Mouse (Mus musculus) lung, embryonic 16.5 days (tissue): ENCODE measurements at regions not wholly inside any gene's neighbourhood (a gene's known extent, or its start where the extent isn't known, plus 50 kb on each side); places are given as distances from the start of the nearest gene placed in this dataset.

Experiments
- ATAC-seq: fragments of 200-750 bp; cut with Nextera tagmentation; 2 replicates; pipeline ENCODE4 v1.8.0; 2017; ENCODE audit warnings: low read depth, mild to moderate bottlenecking, moderate library complexity
- H3K27ac ChIP-seq: fragments of 300-500 bp; sonication (generic); 2 replicates; pipeline ENCODE4 v1.5.1; 2014; ENCODE audit warnings: mild to moderate bottlenecking, control low read depth, low read length
- H3K27me3 ChIP-seq: fragments of 300-500 bp; sonication (generic); 2 replicates; pipeline ENCODE4 v1.6.1; 2014; ENCODE audit warnings: low read depth, low read length, mixed read lengths; ENCODE audit not compliant: control insufficient read depth, insufficient read depth
- H3K36me3 ChIP-seq: fragments of 300-500 bp; sonication (generic); 2 replicates; pipeline ENCODE4 v1.6.1; 2014; ENCODE audit warnings: low read length; ENCODE audit not compliant: control insufficient read depth, insufficient read depth
- H3K4me1 ChIP-seq: fragments of 300-500 bp; sonication (generic); replicated peaks from 2 replicates; pipeline ENCODE4 v1.6.1; 2014; ENCODE audit warnings: low read length, mixed read lengths; ENCODE audit not compliant: control insufficient read depth, insufficient read depth
- H3K4me2 ChIP-seq: fragments of 300-500 bp; sonication (generic); 2 replicates; pipeline ENCODE4 v1.6.1; 2014; ENCODE audit warnings: low read depth, low read length, control low read depth
- H3K4me3 ChIP-seq: fragments of 300-500 bp; sonication (generic); 2 replicates; pipeline ENCODE4 v1.5.1; 2014; ENCODE audit warnings: mild to moderate bottlenecking, low read length, control low read depth
- H3K9ac ChIP-seq: fragments of 300-500 bp; sonication (generic); 2 replicates; pipeline ENCODE4 v1.6.1; 2014; ENCODE audit warnings: low read length, control low read depth
- H3K9me3 ChIP-seq: fragments of 300-500 bp; sonication (generic); 2 replicates; pipeline ENCODE4 v1.6.1; 2016; ENCODE audit warnings: low read length; ENCODE audit not compliant: control insufficient read depth
- WGBS: fragments of 180-500 bp; shearing (Covaris S2); extraction: QIAGEN DNeasy Blood & Tissue Kit; methylation state at CpG from one replicate; pipeline ENCODE4 v1.1.7; 2014; 5-methylcytosine and 5-hydroxymethylcytosine counted together

GRCm38 (mm10) chr7:128834894-128835293, 90.2 kb downstream of the Sec23ip start:
- Histone ChIP-seq H3K4me1 (no peaks in the 10 kb centered on the region), H3K4me2 (no peak overlapping the region), H3K27me3 (no peaks in the 10 kb centered on the region), H3K4me3 (no peak overlapping the region), H3K36me3 (no peaks in the 10 kb centered on the region), H3K9ac (no peak overlapping the region), H3K9me3 (no peaks in the 10 kb centered on the region), H3K27ac (no peak overlapping the region)
- 47% methylated on average over 7 of the region's 7 CpGs for WGBS
- no peak for ATAC-seq

DNA sequence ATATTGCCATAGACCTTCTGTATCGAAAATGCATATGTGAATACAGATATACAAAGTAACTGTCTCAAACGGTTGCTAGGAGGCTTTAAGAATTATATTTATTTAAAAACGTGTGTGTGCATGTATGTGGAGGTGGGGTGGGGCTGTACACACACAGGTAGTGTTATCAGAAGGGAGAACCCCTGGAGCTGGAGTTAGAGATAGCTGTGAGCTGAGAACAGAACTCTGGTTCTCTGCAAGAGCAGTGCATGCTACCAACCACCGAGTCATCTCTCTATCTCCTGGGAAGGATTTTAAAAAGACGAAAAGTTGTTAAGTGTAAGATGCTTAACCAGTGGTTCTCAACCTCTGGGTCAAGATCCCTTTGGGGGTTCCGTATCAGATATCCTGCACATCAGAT, 91.7 kb downstream of the Sec23ip start:
- ATAC-seq, result no peak
- H3K9me3 ChIP-seq, result no peaks in the 10 kb centered on the region
- H3K27me3 ChIP-seq, result no peaks in the 10 kb centered on the region
- H3K27ac ChIP-seq, result no peak overlapping the region
- H3K9ac ChIP-seq, result no peak overlapping the region
- no peak overlapping the region for H3K4me3 ChIP-seq
- no peak overlapping the region for H3K4me2 ChIP-seq
- H3K4me1 ChIP-seq, result no peaks in the 10 kb centered on the region
- no peaks in the 10 kb centered on the region for H3K36me3 ChIP-seq
- WGBS, result 67% methylated on average over 6 of the region's 6 CpGs

DNA sequence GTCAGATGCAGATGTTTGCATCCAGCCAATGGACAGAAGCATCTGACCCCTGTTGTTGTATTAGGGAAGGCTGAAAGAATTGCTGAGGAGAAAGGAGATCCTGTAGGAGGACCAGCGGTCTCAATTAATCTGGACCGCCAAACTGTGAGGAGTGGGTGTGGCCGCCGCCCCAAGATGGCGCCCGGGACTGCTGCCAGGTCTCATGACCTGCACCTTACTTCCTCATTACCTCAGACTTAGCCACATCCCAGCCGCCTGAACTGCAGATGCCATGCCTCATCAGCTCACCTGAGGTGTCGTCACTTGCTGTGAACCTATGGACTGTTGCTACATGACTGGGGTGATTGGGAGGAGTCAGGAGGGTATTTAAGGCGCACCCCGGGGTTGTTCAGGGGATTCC, 97.8 kb downstream of the Sec23ip start:
- Histone ChIP-seq H3K27me3 (no peaks in the 10 kb centered on the region), H3K9me3 (no peaks in the 10 kb centered on the region), H3K9ac (no peak overlapping the region), H3K36me3 (no peaks in the 10 kb centered on the region), H3K4me1 (no peaks in the 10 kb centered on the region), H3K4me3 (no peak overlapping the region), H3K27ac (no peak overlapping the region), H3K4me2 (no peak overlapping the region)
- ATAC-seq, result no peak
- 86% methylated on average over 10 of the region's 10 CpGs for WGBS

GRCm38 (mm10) chr7:128843576-128843975, 98.8 kb downstream of the Sec23ip start:
- H3K36me3 ChIP-seq, result no peaks in the 10 kb centered on the region
- H3K27ac ChIP-seq, result no peak overlapping the region
- no peaks in the 10 kb centered on the region for H3K27me3 ChIP-seq
- no peaks in the 10 kb centered on the region for H3K9me3 ChIP-seq
- no peak overlapping the region for H3K4me2 ChIP-seq
- ATAC-seq, result no peak
- H3K4me3 ChIP-seq, result no peak overlapping the region
- no peak overlapping the region for H3K9ac ChIP-seq
- WGBS, result 80% methylated on average over 9 of the region's 9 CpGs
- no peaks in the 10 kb centered on the region for H3K4me1 ChIP-seq

- no peaks in the 10 kb centered on the region for H3K4me1 ChIP-seq
- H3K27ac ChIP-seq, result no peak overlapping the region
- 40% methylated on average over 3 of the region's 3 CpGs for WGBS
- no peak for ATAC-seq
- no peaks in the 10 kb centered on the region for H3K27me3 ChIP-seq
- no peak overlapping the region for H3K4me3 ChIP-seq
- H3K9me3 ChIP-seq, result no peaks in the 10 kb centered on the region
- H3K4me2 ChIP-seq, result no peak overlapping the region
- H3K9ac ChIP-seq, result no peak overlapping the region
- no peaks in the 10 kb centered on the region for H3K36me3 ChIP-seq
These were observed 104.5 kb downstream of the Sec23ip start for GRCm38 (mm10) chr7:128849261-128849660.

DNA sequence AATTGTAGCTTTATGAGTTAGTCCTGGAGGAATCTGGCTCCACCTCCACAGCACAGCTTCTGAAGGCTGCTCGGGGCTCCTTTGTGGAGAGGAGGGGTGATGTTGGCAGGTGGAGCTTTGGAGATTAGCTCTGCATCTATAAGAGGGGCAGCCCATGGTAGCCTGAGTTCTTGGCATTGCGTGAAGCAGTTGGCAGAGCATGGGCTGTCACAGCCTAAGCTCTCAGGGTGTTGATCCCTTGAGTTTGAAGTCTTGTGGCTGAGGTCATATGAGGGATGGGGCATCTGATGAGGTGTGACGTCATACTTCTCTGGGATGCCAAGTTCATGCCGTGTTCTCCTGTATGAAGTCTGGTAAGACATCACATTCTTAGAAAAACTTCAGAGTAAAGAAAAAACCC, 109.5 kb downstream of the Sec23ip start:
- Histone ChIP-seq H3K9ac (no peak overlapping the region), H3K27ac (no peak overlapping the region), H3K36me3 (no peaks in the 10 kb centered on the region), H3K4me1 (no peaks in the 10 kb centered on the region), H3K4me2 (no peak overlapping the region), H3K27me3 (no peaks in the 10 kb centered on the region; the same call in 1 of the 2 replicates), H3K4me3 (no peak overlapping the region), H3K9me3 (no peaks in the 10 kb centered on the region)
- ATAC-seq, result no peak
- 37% methylated on average over 4 of the region's 4 CpGs for WGBS

DNA sequence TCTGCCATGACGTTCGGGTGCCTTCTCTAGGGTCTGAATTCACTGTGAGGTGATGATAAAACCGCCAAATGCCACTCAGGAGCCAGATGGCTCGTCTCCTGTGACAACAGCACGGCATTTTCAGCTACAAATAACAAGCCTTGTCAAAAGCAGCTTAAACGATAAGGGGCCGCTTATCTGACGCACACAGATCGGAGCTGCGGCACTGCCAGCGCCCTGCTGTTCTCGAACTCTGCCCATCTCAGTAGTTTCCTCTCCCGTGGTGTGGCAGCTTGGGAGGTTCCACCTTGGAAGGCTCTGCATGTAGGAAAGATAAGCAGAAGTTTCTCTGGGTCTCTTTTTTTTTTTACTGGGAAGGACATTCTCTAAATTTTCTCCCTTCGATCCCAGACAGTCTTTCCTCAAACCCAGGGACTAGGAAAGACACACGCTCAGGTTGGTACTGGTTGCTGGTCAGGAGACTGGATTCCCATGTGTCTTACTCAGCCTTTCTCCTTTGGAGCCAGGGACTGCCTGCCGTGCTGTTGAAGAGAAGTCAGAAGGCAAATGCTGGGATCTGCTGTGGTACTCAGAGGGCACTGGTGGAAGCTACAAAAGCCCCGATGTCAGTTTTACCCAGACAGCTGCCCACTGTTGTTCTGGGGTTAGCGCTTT, 110.1 kb downstream of the Sec23ip start:
- no peak overlapping the region for H3K4me3 ChIP-seq
- H3K9ac ChIP-seq, result no peak overlapping the region
- H3K4me2 ChIP-seq, result no peak overlapping the region
- H3K27ac ChIP-seq, result no peak overlapping the region
- no peaks in the 10 kb centered on the region for H3K4me1 ChIP-seq
- WGBS, result 37% methylated on average over 18 of the region's 18 CpGs
- no peaks in the 10 kb centered on the region for H3K9me3 ChIP-seq
- no peak for ATAC-seq
- no peaks in the 10 kb centered on the region; the same call in 1 of the 2 replicates for H3K27me3 ChIP-seq
- H3K36me3 ChIP-seq, result no peaks in the 10 kb centered on the region

DNA sequence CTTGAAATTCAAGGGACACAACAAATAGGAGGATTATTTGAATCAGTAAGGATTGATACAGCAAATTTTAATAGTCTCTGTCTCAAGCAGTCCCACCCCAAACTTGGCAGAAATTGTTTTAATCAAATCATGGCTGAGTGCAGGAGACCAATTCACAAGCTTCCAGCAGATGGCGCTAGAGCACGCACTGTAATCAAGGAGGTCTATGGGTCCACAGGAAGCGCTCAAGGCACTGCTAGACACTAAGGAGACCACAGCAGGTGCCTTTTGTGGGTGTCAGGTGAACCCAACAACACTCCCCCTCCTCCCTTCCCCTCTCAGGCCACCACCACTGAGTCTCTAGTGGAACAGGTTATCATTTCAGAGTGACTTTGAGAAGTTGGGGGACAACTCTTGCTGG, 115.4 kb downstream of the Sec23ip start:
- no peaks in the 10 kb centered on the region for H3K27me3 ChIP-seq
- H3K27ac ChIP-seq, result no peak overlapping the region
- no peak overlapping the region for H3K4me3 ChIP-seq
- ATAC-seq, result peak; percentile 47
- H3K9me3 ChIP-seq, result no peaks in the 10 kb centered on the region
- 2% methylated on average over 3 of the region's 3 CpGs for WGBS
- H3K9ac ChIP-seq, result no peak overlapping the region
- no peaks in the 10 kb centered on the region for H3K36me3 ChIP-seq
- no peaks in the 10 kb centered on the region for H3K4me1 ChIP-seq
- H3K4me2 ChIP-seq, result no peak overlapping the region

GRCm38 (mm10) chr7:128860709-128861108, 116.0 kb downstream of the Sec23ip start:
- Histone ChIP-seq H3K9ac (no peak overlapping the region), H3K4me3 (no peak overlapping the region), H3K36me3 (no peaks in the 10 kb centered on the region), H3K27ac (no peak overlapping the region), H3K4me2 (no peak overlapping the region), H3K27me3 (no peaks in the 10 kb centered on the region), H3K4me1 (no peaks in the 10 kb centered on the region), H3K9me3 (no peaks in the 10 kb centered on the region)
- no peak for ATAC-seq
- 70% methylated on average over 4 of the region's 4 CpGs for WGBS

GRCm38 (mm10) chr7:128861376-128861775, 116.6 kb downstream of the Sec23ip start:
- H3K36me3 ChIP-seq, result no peaks in the 10 kb centered on the region
- no peaks in the 10 kb centered on the region for H3K4me1 ChIP-seq
- H3K9me3 ChIP-seq, result no peaks in the 10 kb centered on the region
- no peak overlapping the region for H3K4me2 ChIP-seq
- H3K27ac ChIP-seq, result no peak overlapping the region
- no peak overlapping the region for H3K9ac ChIP-seq
- no peaks in the 10 kb centered on the region for H3K27me3 ChIP-seq
- ATAC-seq, result no peak
- WGBS, result 75% methylated on average over 8 of the region's 8 CpGs
- no peak overlapping the region for H3K4me3 ChIP-seq
